Mouse (Mus musculus): ENCODE results near the gene Prps1l1.

Gene Prps1l1

DNA sequence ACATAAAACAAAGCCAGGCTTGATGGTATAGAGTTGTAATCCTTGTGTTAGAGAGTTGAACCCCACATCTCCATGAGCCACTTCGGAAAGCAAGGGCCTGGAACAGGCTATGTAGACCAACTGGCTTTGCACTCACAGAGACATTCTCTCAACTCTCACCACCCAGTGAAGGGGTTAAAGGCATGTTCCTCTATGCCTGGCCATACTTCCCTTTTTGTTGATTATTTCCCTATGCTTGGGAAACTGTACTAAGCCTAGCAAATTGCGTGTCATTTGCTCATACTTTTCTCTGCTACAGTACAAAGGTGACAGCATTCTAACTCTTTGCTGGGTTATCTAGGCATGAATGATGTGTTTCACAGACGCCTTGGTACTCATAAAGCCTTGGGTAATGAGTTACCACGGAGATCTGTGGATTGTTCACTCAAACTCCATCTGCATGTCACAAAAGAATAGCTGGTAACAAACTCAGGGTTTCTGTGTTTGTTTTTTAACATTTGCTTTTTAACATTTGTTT, 41.4 kb downstream of the Prps1l1 start:
- DNase-seq: no peak

DNA sequence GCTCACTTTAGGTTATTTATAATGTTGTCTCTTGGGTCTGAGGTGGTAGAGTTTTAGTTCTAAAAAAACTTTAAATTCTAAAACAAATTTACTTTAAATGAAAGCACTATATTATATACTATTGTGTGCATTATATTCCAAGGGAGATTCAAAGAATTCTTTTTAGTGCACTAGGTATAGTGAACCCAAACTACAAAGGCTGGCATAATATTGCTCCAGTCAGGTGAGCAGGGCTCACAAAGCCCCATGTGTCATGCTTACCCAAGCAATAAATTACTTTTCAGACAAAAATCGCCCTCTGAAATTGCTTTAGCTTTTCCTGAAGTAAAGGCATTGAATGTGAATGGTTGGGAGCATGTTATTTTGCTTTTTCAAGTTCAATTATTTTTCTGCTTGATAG, 43.0 kb downstream of the Prps1l1 start:
- DNase-seq: no peak

Data from lung, adult 18-20 months (tissue).